Comparison of ENCODE assay signal across 8 mouse cellular contexts in genomic region chr7:132074503-132074902, GRCm38 (mm10).
"Had no signal": no experiment of that assay in that cellular context is flagged by ENCODE, and none has a peak within 500 bp of the region (broad histone marks: within the 10 kb centered on the region; RNA-seq: fewer than 3 reads in every experiment).

No protein-coding gene starts in this region.

- DNase-seq: kidney, adult 18-20 months; kidney, postnatal 10 days; kidney, postnatal 4 days; lung, embryonic 14.5 days; lung, postnatal 10 days; lung, postnatal 4 days; midbrain, embryonic 14.5 days; thymus, postnatal 36 days had no signal
